Mouse (Mus musculus): Measurements from ENCODE around the gene H2-Oa. TPM values are rescaled to one million over a fixed set of nuclear protein-coding genes. Genes with fewer than 3 reads are reported as not detected.

H2-Oa gene
- total RNA-seq (2021) = under 1 TPM; 0.33 to 0.54 TPM
- long read RNA-seq, experiment 1 = 0 reads
- long read RNA-seq, experiment 2 = 0 reads

GRCm38 (mm10) chr17:34092197-34092875 lies at the start of gene H2-Oa:
TSS of gene H2-Oa (plus strand) at chr17:34092340.
- intact Hi-C loops (cut with DNase I) = no loop called here
- DNase-seq = no peak

- intact Hi-C loops (cut with DNase I) = no loop called here
- no peak for DNase-seq
These were observed 46.2 kb upstream of the H2-Oa start for GRCm38 (mm10) chr17:34045941-34046340.

- DNase-seq = no peak
- intact Hi-C loops (cut with DNase I) = no loop called here
These were observed 44.6 kb upstream of the H2-Oa start for GRCm38 (mm10) chr17:34047404-34048050.

- DNase-seq = no peak
- intact Hi-C loops (cut with DNase I) = no loop called here
These were observed 34.9 kb upstream of the H2-Oa start for GRCm38 (mm10) chr17:34057224-34057623.

GRCm38 (mm10) chr17:34068864-34069263 lies 23.3 kb upstream of the H2-Oa start:
- DNase-seq = no peak
- intact Hi-C loops (cut with DNase I) = no loop called here

- intact Hi-C loops (cut with DNase I) = no loop called here
- DNase-seq = no peak
These were observed 20.0 kb upstream of the H2-Oa start for GRCm38 (mm10) chr17:34072091-34072490.

GRCm38 (mm10) chr17:34075271-34075670 lies 16.9 kb upstream of the H2-Oa start:
- intact Hi-C loops (cut with DNase I) = no loop called here
- DNase-seq = peak; percentile 71 to 82

GRCm38 (mm10) chr17:34077549-34077948 lies 14.6 kb upstream of the H2-Oa start:
- peak; percentile 65 to 82 for DNase-seq
- intact Hi-C loops (cut with DNase I) = loop anchor here (1.0 kb wide), 1 partner anchor 92 kb away; no protein-coding TSS in a partner anchor

GRCm38 (mm10) chr17:34078148-34078547 lies 14.0 kb upstream of the H2-Oa start:
- intact Hi-C loops (cut with DNase I) = no loop called here
- DNase-seq = no peak

GRCm38 (mm10) chr17:34079002-34079401 lies 13.1 kb upstream of the H2-Oa start:
- DNase-seq = no peak
- intact Hi-C loops (cut with DNase I) = no loop called here

GRCm38 (mm10) chr17:34079621-34080020 lies 12.5 kb upstream of the H2-Oa start:
- peak in 1 of 2 experiments; percentile 39 for DNase-seq
- intact Hi-C loops (cut with DNase I) = no loop called here

GRCm38 (mm10) chr17:34083104-34083503 lies 9.0 kb upstream of the H2-Oa start:
- intact Hi-C loops (cut with DNase I) = no loop called here
- DNase-seq = no peak

GRCm38 (mm10) chr17:34087386-34087785 lies 4.8 kb upstream of the H2-Oa start:
- DNase-seq = no peak
- intact Hi-C loops (cut with DNase I) = no loop called here

- no peak for DNase-seq
- intact Hi-C loops (cut with DNase I) = no loop called here
These were observed 4.0 kb upstream of the H2-Oa start for GRCm38 (mm10) chr17:34088124-34088523.

- intact Hi-C loops (cut with DNase I) = no loop called here
- DNase-seq = peak in 1 of 2 experiments; percentile 32
These were observed 1.2 kb upstream of the H2-Oa start for GRCm38 (mm10) chr17:34090923-34091322.

GRCm38 (mm10) chr17:34093199-34093874 lies 1.2 kb downstream of the H2-Oa start:
- intact Hi-C loops (cut with DNase I) = no loop called here
- DNase-seq = peak in 1 of 2 experiments; percentile 18

GRCm38 (mm10) chr17:34094283-34095035 lies 2.3 kb downstream of the H2-Oa start:
- no peak for DNase-seq
- intact Hi-C loops (cut with DNase I) = no loop called here

- intact Hi-C loops (cut with DNase I) = no loop called here
- DNase-seq = no peak
These were observed 4.4 kb downstream of the H2-Oa start for GRCm38 (mm10) chr17:34096497-34097010.

GRCm38 (mm10) chr17:34097272-34097671 lies 5.1 kb downstream of the H2-Oa start:
- no peak for DNase-seq
- intact Hi-C loops (cut with DNase I) = no loop called here

- intact Hi-C loops (cut with DNase I) = no loop called here
- DNase-seq = no peak
These were observed 6.8 kb downstream of the H2-Oa start for GRCm38 (mm10) chr17:34098709-34099479.

Data from heart, postnatal 14 days (tissue).